In genomic region chr15:61439623-61440170, GRCm38 (mm10) we compare ENCODE assay signal across 16 mouse cellular contexts.
DNase-seq lines count a peak whose midpoint lies in the region; ATAC-seq and TF ChIP-seq lines count a peak whose summit lies in the region.
"Had no signal": no experiment of that assay in that cellular context is flagged by ENCODE, and none has a peak within 500 bp of the region (broad histone marks: within the 10 kb centered on the region; RNA-seq: fewer than 3 reads in every experiment).

No protein-coding gene starts in this region.

- intact Hi-C loops in heart, adult 2 months (cut with DNase I) = loop anchor here (5.0 kb wide), 1 partner anchor 42 kb away; no protein-coding TSS in a partner anchor
- intact Hi-C loops in heart, postnatal 36 days (cut with DNase I) = loop anchor here (5.0 kb wide), 2 partner anchors 42 to 78 kb away; no protein-coding TSS in a partner anchor

- H3K4me1 ChIP-seq in heart, adult 2 months (ENCODE audit: control insufficient read depth, insufficient read depth, low read length) = peaks cover 5% of the 10 kb centered on the region
- H3K4me1 ChIP-seq in lung, postnatal 0 days (ENCODE audit: insufficient read depth, low read depth, low read length) = peaks cover 3% of the 10 kb centered on the region; the same call in 1 of the 2 replicates
- H3K4me1 ChIP-seq: intestine, embryonic 15.5 days; neural tube, embryonic 13.5 days had no signal

- peak; percentile 39 for TF ChIP-seq CTCF in heart, adult 2 months (IDR thresholded peaks at IDR 0.05)
- TF ChIP-seq CTCF in lung, postnatal 0 days (IDR thresholded peaks at IDR 0.05) = peak; percentile 53

- TF ChIP-seq POLR2A in heart, adult 2 months (IDR thresholded peaks at IDR 0.05; ENCODE audit: insufficient read depth, low read depth, low read length) = no peak

- H3K9ac ChIP-seq in heart, adult 2 months (ENCODE audit: low read depth, low read length) = no peak overlapping the region
- no peak overlapping the region for H3K9ac ChIP-seq in lung, postnatal 0 days (replicated peaks; ENCODE audit: low read depth)
- H3K9ac ChIP-seq: intestine, embryonic 15.5 days; neural tube, embryonic 13.5 days had no signal

- H3K4me3 ChIP-seq in heart, adult 2 months = no peak overlapping the region
- H3K4me3 ChIP-seq in lung, postnatal 0 days (ENCODE audit: low read depth, low read length) = no peak overlapping the region
- H3K4me3 ChIP-seq: embryonic facial prominence, embryonic 10.5 days; intestine, embryonic 15.5 days; neural tube, embryonic 13.5 days had no signal

- no peak for TF ChIP-seq EP300 in heart, adult 2 months (IDR thresholded peaks at IDR 0.05; ENCODE audit: insufficient read depth, low read depth, low read length)
- TF ChIP-seq EP300 in lung, postnatal 0 days (IDR thresholded peaks at IDR 0.05) = peak; percentile 67; the same call in 1 of the 2 replicates

- no peak for DNase-seq in heart, adult 2 months
- no peak for DNase-seq in heart, postnatal 36 days
- peak; percentile 10 for DNase-seq in thymus, postnatal 4 days
- no peak for DNase-seq in thymus, adult 18-20 months
- DNase-seq in lung, postnatal 0 days (ENCODE audit: low spot score) = peak; percentile 15
- no peak for DNase-seq in c-Kit-positive CD71-positive TER-119-positive erythroid progenitor cells, embryonic 14.5 days (ENCODE audit: low spot score)
- no peak for DNase-seq in cerebellum, postnatal 36 days
- DNase-seq in heart, adult 18-20 months = no peak
- DNase-seq: cerebellum, adult 8-10 months; heart, postnatal 14 days; liver; right cerebral cortex, adult 18-20 months had no signal

- no peak overlapping the region for H3K4me2 ChIP-seq in lung, postnatal 0 days (replicated peaks; ENCODE audit: low read depth, low read length)
- H3K4me2 ChIP-seq: intestine, embryonic 15.5 days; neural tube, embryonic 13.5 days had no signal

- no peaks in the 10 kb centered on the region for H3K9me3 ChIP-seq in lung, postnatal 0 days (ENCODE audit: low read length)
- H3K9me3 ChIP-seq: embryonic facial prominence, embryonic 10.5 days; intestine, embryonic 15.5 days; neural tube, embryonic 13.5 days had no signal

- H3K27ac ChIP-seq in heart, adult 2 months = no peak overlapping the region
- no peak overlapping the region for H3K27ac ChIP-seq in lung, postnatal 0 days (ENCODE audit: low read length)
- H3K27ac ChIP-seq: embryonic facial prominence, embryonic 10.5 days; intestine, embryonic 15.5 days; neural tube, embryonic 13.5 days had no signal

- no peaks in the 10 kb centered on the region; the same call in none of the 2 replicates for H3K36me3 ChIP-seq in heart, adult 2 months (ENCODE audit: control insufficient read depth, insufficient read depth, low read length)
- no peaks in the 10 kb centered on the region for H3K36me3 ChIP-seq in lung, postnatal 0 days (ENCODE audit: insufficient read depth, low read length)
- H3K36me3 ChIP-seq: embryonic facial prominence, embryonic 10.5 days; intestine, embryonic 15.5 days; neural tube, embryonic 13.5 days had no signal

- H3K79me2 ChIP-seq in heart, adult 2 months (replicated peaks; ENCODE audit: control insufficient read depth, insufficient read depth, low read length) = no peaks in the 10 kb centered on the region

- peak; percentile 58 for ATAC-seq in lung, postnatal 0 days
- ATAC-seq: intestine, embryonic 15.5 days; midbrain, embryonic 16.5 days had no signal

- 66% methylated on average over 2 of the region's 2 CpGs for WGBS in heart, adult 2 months
- 33% methylated on average over 2 of the region's 2 CpGs for WGBS in lung, postnatal 0 days

- H3K27me3 ChIP-seq in heart, adult 2 months (ENCODE audit: control insufficient read depth, insufficient read depth, low read length) = no peaks in the 10 kb centered on the region
- no peaks in the 10 kb centered on the region for H3K27me3 ChIP-seq in lung, postnatal 0 days (replicated peaks; ENCODE audit: insufficient read depth, low read length)
- H3K27me3 ChIP-seq: intestine, embryonic 15.5 days; neural tube, embryonic 13.5 days had no signal

Comparison
In these comparisons a context has a peak if more than half of its experiments do, and no peak if none do; other contexts are left out.
1. DNase-seq: peak in thymus, postnatal 4 days (single experiment) and lung, postnatal 0 days (single experiment); none in heart, adult 2 months (0 of 2), heart, postnatal 36 days (0 of 2), thymus, adult 18-20 months (0 of 2), c-Kit-positive CD71-positive TER-119-positive erythroid progenitor cells, embryonic 14.5 days (single experiment), cerebellum, postnatal 36 days (0 of 2) and heart, adult 18-20 months (0 of 2).